Mouse (Mus musculus): ENCODE measurements around the gene Rnf5. TPM values are rescaled to one million over a fixed set of nuclear protein-coding genes. Genes with fewer than 3 reads are reported as not detected.

The Rnf5 gene
- total RNA-seq, 2 experiments from 2014 or later, result 72.1 to 80.3 TPM

DNA sequence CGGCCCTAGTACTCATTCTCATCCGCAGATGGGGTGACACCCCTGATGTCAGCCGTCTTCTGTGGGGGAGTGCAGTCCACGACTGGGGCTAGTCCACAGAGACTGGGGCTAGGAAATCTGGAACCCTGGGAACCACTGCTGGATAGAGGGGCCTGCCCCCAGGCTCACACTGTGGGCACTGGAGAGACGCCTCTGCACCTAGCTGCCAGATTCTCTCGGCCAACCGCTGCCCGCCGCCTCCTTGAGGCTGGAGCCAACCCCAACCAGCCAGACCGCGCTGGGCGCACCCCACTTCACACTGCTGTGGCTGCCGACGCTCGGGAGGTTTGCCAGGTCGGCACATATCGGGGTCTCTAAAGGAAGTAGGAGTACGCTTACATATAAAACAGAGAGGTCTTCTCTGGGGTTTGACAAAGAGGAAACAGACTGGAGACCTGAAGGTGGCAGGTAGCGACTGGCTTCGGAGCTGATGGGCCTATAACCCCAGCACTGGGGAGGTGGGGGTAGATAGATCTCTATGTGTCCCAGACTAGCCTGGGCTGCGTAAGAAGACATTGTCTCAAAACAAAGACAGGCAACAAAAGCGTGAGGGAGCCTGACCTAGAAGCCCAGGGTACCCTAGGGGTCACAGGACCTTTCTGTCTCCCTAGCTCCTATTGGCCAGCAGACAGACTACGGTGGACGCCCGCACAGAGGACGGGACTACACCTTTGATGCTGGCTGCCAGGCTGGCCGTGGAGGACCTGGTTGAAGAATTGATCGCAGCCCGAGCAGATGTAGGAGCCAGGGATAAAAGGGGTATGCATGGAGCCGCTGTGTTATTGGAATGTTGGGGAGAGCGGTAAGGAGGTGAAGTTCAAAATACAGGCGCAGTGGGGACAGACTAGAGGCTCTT lies 17.4 kb downstream of the Rnf5 start:
- Histone ChIP-seq H3K4me3 (peak overlapping the region; percentile 93), H3K27ac (peak overlapping the region; percentile 97)
- TF ChIP-seq CTCF (conservative IDR thresholded peaks at IDR 0.05), result no peak
- DNase-seq (ENCODE audit: low spot score in 2 of 2), result no peak

GRCm38 (mm10) chr17:34585121-34585520 lies 18.4 kb downstream of the Rnf5 start:
- DNase-seq (ENCODE audit: low spot score in 2 of 2), result no peak
- TF ChIP-seq CTCF (conservative IDR thresholded peaks at IDR 0.05), result no peak
- no peak overlapping the region for H3K4me3 ChIP-seq
- H3K27ac ChIP-seq, result peak overlapping the region; percentile 97; the same call in 1 of the 2 replicates

GRCm38 (mm10) chr17:34583819-34584218 lies 19.7 kb downstream of the Rnf5 start:
- Histone ChIP-seq H3K27ac (no peak overlapping the region), H3K4me3 (no peak overlapping the region)
- DNase-seq (ENCODE audit: low spot score in 2 of 2), result no peak
- TF ChIP-seq CTCF (conservative IDR thresholded peaks at IDR 0.05), result no peak

- Histone ChIP-seq H3K4me3 (no peak overlapping the region), H3K27ac (no peak overlapping the region)
- TF ChIP-seq CTCF (conservative IDR thresholded peaks at IDR 0.05), result no peak
- no peak for DNase-seq (ENCODE audit: low spot score in 2 of 2)
Measured at GRCm38 (mm10) chr17:34583397-34583796, 20.1 kb downstream of the Rnf5 start.

DNA sequence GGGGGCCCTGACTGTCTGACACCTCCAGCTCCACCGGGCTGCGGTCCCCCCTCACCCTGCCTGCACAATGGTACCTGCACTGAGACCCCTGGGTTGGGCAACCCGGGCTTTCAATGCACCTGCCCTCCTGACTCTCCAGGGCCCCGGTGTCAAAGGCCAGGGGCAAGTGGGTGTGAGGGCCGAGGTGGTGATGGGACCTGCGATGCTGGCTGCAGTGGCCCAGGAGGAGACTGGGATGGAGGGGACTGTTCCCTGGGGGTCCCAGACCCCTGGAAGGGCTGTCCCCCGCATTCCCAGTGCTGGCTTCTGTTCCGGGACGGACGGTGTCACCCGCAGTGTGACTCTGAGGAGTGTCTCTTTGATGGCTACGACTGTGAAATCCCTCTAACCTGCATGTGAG lies 21.0 kb downstream of the Rnf5 start:
- Histone ChIP-seq H3K4me3 (no peak overlapping the region), H3K27ac (no peak overlapping the region)
- no peak for TF ChIP-seq CTCF (conservative IDR thresholded peaks at IDR 0.05)
- DNase-seq (ENCODE audit: low spot score in 2 of 2), result no peak

DNA sequence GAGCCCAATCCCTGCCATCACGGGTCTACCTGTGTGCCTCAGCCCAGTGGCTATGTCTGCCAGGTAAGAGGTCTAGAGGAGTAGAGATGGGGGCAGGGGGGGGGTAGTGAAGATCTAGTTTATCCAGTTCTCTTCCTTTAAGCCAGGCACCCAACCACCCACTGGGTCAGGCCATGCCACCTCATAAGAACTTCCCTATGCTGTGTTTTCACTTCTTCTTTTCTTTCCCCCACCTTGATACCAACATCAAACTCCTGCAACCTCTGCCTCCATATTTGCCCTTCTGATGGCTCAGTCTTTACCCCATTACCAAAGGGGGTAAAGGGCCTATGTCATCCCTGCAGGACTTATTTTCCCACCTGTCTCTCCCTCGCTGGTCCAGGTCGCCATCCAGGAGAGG lies 25.4 kb downstream of the Rnf5 start:
- TF ChIP-seq CTCF (conservative IDR thresholded peaks at IDR 0.05), result no peak
- Histone ChIP-seq H3K27ac (no peak overlapping the region), H3K4me3 (no peak overlapping the region)
- DNase-seq (ENCODE audit: low spot score in 2 of 2), result no peak

- Histone ChIP-seq H3K4me3 (no peak overlapping the region), H3K27ac (no peak overlapping the region)
- no peak for DNase-seq (ENCODE audit: low spot score in 2 of 2)
- TF ChIP-seq CTCF (conservative IDR thresholded peaks at IDR 0.05), result no peak
Measured at GRCm38 (mm10) chr17:34576577-34576976, 26.9 kb downstream of the Rnf5 start.

GRCm38 (mm10) chr17:34572361-34572760 lies 31.1 kb downstream of the Rnf5 start:
- H3K27ac ChIP-seq, result no peak overlapping the region
- TF ChIP-seq CTCF (conservative IDR thresholded peaks at IDR 0.05), result no peak
- no peak for DNase-seq (ENCODE audit: low spot score in 2 of 2)
- H3K4me3 ChIP-seq, result no peak overlapping the region

- H3K27ac ChIP-seq, result no peak overlapping the region
- DNase-seq (ENCODE audit: low spot score in 2 of 2), result no peak
- H3K4me3 ChIP-seq, result no peak overlapping the region
- peak; percentile 68 for TF ChIP-seq CTCF (conservative IDR thresholded peaks at IDR 0.05)
Measured at GRCm38 (mm10) chr17:34571875-34572274, 31.6 kb downstream of the Rnf5 start.

- no peak for TF ChIP-seq CTCF (conservative IDR thresholded peaks at IDR 0.05)
- H3K4me3 ChIP-seq, result no peak overlapping the region
- H3K27ac ChIP-seq, result no peak overlapping the region
- no peak for DNase-seq (ENCODE audit: low spot score in 2 of 2)
Measured at GRCm38 (mm10) chr17:34569919-34570318, 33.6 kb downstream of the Rnf5 start.

DNA sequence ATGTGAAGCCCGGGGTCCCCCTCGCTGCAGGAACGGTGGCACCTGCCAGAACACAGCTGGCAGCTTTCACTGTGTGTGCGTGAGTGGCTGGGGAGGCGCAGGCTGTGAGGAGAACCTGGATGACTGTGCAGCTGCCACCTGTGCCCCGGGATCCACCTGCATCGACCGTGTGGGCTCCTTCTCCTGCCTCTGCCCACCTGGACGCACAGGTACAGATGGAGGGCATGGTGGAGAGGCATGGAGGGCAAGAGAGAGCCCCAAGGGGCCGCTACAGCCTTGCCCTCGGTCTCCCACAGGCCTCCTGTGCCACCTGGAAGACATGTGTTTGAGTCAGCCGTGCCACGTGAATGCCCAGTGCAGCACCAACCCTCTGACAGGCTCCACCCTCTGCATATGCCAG lies 35.1 kb downstream of the Rnf5 start:
- TF ChIP-seq CTCF (conservative IDR thresholded peaks at IDR 0.05), result no peak
- DNase-seq (ENCODE audit: low spot score in 2 of 2), result no peak
- H3K4me3 ChIP-seq, result no peak overlapping the region
- no peak overlapping the region for H3K27ac ChIP-seq

- DNase-seq (ENCODE audit: low spot score in 2 of 2), result no peak
- Histone ChIP-seq H3K4me3 (no peak overlapping the region), H3K27ac (no peak overlapping the region)
- TF ChIP-seq CTCF (conservative IDR thresholded peaks at IDR 0.05), result no peak
Measured at GRCm38 (mm10) chr17:34567311-34567710, 36.2 kb downstream of the Rnf5 start.

DNA sequence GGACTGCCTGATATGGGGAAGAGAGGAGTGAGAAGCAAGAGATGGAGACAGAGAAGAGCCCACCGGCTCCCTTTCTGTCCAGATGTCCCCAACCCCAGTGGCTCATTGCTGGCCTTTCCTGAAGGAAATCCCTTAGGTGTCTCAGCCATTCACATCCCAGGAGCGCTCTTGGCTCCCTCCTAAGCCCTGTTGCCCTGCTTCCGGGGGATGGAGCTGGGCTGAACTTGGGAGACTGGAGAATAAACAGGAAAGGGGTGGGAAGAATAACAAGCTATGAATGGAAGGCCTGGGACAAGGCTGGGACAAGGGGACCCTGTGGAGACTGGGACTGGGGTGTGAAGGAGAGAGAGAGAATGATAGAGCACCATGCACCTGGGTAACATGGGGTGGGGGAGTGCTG lies 38.7 kb downstream of the Rnf5 start:
- no peak for DNase-seq (ENCODE audit: low spot score in 2 of 2)
- peak overlapping the region; percentile 80 for H3K27ac ChIP-seq
- no peak for TF ChIP-seq CTCF (conservative IDR thresholded peaks at IDR 0.05)
- H3K4me3 ChIP-seq, result peak overlapping the region; percentile 36

GRCm38 (mm10) chr17:34564003-34564421 lies 39.5 kb downstream of the Rnf5 start, which contains the start of gene Notch4:
TSS of gene Notch4 (plus strand) at chr17:34564268.
- no peak for DNase-seq (ENCODE audit: low spot score in 2 of 2)
- TF ChIP-seq CTCF (conservative IDR thresholded peaks at IDR 0.05), result no peak
- Histone ChIP-seq H3K27ac (peak within 1 kb of the TSS; percentile 80), H3K4me3 (peak within 1 kb of the TSS; percentile 36)

Data from layer of hippocampus, adult 2 months (tissue).